Mouse (Mus musculus): ENCODE measurements at regions not wholly inside any gene's neighbourhood (a gene's known extent, or its start where the extent isn't known, plus 50 kb on each side); places are given as distances from the start of the nearest gene placed in this dataset.

DNA sequence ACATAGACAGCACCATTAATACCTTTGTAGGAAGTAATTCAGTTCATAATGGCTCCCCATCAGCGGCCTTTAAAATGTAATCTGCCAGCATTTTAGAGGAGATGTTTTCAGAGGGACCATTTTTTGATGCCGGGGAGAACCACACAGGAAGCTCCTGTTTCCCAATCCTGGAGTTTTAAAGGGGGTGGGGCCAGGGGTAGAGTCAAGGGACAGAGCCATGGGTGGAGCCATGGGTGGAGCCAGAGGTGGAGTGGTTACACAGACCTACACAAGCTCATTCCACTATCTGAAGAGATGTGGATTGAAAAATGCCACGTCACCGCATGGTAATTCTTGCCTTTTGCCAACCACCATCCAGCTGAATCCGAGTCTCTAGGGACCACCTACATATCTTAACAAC lies 67.1 kb upstream of the Plcl2 start:
- DNase-seq: no peak

DNA sequence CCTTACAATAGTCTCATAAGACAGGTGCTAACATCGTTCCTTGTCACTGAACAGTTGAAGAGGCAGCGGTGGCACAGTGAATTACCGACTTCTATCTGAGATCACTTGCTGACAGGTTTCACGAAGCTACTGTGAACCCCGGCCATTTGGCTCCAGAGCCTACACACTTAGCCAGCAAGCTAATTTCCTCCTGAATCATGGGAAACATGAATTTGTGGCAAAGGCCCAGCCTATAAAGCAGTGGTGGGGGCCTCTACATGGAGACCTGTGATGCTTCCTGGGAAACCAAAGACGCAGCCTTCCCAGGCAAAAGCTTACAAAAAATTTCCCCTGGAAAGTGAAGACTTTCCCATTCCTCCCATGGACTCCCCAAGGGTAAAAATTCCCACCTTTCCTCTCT lies 66.3 kb upstream of the Plcl2 start:
- no peak for DNase-seq

DNA sequence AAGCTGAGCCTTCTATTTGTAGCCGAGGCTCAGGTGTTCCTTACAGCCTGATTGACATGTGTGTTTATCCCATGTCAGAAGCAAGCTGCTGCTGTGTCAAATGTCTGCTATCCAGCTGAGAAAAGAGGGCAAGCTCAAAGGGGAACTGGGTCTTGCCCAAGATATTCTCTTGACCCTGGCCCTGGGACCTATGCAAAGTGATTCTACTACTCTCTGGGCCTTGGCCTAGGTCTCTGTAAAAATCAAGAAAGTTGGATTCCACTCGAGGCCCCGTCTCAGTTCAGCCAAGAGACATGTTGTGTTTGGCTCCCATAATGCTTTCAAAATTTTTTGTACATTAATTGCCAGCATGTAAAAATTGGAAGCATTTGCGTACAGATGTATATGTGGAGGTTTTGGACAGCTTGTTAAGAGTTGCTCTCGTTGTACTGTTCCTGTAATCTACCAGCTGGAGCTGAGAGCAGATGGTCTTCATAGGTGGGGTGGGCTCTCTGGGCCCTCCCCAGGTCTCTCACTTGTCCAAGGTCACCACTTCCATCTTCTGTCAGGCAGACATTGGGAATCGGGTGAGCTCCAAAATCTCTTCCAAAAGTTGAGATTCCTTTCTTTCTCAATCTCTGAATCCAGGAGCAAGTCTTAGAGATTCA lies 65.7 kb upstream of the Plcl2 start:
- DNase-seq: no peak

DNA sequence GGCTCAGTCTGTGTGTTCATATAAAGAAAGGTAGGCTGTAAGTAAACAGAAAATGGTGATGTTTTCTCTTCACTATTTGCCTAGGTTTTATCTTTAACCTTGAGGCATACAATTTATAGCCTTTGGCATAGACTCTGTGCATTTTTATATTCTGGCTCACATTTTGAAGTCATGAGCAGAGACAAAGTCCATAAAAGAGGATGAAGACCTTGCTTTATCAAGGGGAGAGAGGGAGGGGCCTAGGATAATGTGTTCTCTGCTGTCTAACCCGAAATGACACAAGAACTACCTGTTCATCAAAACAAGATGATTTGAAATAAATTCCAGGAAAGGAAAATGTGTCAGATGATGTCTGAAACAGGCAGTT lies 65.2 kb upstream of the Plcl2 start:
- DNase-seq: no peak

DNA sequence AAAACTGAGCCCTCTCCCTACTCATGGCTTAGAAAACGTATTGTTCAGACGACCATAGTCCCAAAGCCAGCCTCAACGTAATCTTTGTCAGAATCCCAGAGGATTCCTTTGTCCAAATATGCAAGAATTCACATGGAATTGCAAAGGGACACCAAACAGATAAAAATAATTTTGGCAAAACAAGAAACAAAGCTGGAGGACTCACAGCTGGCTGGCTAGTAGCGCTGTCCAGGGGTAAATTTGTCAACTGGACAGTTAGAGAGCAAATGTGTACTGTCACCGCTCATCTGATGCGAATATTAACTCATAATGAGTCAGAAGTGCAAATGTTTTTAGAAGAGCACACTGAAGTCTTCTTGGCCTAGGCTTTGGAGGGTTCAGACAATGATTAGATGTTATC lies 60.5 kb upstream of the Plcl2 start:
- DNase-seq: no peak

DNA sequence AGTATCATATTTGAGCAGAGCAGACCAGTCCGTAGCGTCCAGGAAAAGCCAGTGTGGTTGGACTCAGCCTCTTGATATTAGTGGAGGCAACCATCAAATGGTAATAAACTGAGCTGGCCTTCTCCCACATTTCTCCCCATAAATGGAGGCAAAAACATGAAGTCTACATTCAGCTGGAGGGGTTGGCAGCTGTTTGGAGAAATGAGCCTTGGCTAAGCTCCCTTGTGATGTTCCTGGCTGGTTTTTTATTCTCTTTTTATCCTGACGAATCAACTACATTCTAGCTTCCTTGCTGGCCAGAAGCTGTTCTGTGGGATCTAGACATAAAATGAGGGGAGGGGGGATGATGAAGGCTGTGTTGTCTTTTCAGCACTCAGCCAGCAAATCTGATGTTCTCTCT lies 57.6 kb upstream of the Plcl2 start:
- DNase-seq: no peak

DNA sequence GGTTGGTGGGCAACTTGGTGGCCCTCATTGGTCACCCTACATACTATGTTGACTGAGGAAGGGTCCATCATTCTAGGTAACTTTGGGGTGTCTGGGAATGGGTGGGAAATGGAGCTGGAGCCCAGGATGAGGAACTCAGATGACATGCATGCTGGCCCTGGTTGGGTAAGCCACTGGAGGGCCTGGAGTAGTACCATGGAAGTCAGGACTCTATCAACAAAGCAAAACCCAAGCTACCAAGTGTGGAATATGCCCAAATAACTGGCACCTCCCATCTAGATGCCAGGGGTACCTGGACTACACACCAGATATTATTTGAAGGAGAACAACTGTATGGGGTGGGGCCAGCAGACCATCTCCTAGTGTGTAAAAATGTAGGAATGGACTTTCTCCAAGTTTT lies 55.7 kb upstream of the Plcl2 start:
- DNase-seq: no peak

DNA sequence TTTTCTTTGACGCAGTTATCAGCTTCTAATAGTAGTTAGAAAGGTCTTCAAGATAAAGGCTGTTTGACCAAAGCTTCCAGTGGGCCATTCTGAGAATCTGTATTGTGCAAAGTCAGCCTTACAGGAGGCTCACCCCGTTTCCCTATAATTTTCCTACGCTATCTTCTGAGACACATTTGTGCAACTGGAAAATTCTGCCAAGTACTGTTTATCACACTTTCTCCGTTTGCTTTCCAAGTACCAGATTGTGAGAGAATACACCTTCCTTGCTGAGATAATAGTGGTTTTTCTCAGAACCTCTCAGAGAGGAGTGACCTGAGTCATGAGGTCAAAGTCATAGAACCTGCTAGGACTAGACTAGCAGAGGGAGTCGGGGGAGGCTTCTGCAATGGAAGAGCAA lies 55.2 kb upstream of the Plcl2 start:
- DNase-seq: no peak

DNA sequence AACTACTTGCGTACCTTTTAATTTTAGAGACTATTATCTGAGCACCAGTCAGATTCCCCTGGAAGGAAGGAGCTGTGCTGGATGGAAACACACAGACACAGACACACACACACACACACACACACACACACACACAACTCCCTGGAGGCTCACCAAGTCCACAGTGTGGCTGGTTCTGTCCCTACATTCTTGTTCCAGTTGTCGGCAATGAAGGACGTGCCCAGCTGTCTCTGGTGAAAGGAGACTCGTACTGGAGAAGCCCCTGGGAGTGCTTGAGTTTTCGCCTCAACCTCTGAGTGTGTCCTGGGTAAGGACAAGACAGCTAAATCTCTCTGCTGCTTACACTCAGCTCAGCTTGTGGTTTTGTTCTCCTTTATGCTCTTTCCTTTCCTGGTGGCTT lies 54.3 kb upstream of the Plcl2 start:
- no peak for DNase-seq

DNA sequence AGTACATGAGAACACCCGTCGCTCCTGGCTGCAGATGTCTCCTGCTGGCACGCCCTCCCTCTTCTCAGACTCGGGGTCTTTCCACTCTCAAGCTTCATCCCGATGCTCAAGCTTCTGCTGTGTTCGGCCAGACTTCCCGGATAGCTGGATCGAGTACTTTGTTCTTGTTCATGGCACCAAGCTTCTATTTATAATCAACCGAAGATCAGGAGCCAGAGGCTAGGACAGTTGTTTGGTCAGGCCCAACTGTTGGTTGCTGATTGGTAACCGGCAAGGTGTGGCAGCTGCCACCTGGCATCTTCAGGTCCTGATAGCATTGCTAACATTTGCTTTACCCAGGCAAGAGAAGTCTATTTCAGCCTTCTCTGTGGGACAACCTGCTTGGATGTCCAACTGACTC lies 53.5 kb upstream of the Plcl2 start:
- no peak for DNase-seq

DNA sequence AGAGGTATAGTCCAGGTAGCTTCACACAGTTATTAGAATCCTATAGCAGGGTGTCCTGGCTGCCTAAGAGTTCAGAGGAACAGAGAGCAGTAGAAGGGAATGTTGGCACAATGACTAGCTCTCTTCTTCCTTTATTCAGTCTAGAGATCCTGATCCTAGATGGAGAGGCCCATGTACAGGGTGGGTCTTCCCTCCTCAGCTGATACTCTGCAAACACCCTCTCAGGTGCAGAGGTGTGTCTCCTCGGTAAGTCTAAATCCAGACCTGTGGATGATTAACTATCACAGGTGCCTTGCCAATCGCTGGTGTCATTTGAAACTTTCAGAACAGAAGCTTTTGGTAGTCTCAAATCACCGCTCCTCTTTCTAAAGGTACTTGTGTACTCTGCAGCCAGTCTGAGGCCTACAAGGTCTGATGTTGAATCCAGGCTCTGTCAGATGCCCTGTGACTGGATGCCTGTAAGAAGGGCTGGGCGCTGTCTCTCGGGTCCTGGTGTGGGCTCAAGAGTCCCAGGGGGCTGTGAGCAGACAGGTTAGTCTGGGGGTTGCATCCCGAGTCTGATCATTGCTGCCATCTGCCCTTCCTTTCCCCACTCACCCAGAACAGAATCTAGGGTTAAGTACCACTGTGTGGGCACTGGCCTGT lies 52.0 kb upstream of the Plcl2 start:
- DNase-seq: no peak

DNA sequence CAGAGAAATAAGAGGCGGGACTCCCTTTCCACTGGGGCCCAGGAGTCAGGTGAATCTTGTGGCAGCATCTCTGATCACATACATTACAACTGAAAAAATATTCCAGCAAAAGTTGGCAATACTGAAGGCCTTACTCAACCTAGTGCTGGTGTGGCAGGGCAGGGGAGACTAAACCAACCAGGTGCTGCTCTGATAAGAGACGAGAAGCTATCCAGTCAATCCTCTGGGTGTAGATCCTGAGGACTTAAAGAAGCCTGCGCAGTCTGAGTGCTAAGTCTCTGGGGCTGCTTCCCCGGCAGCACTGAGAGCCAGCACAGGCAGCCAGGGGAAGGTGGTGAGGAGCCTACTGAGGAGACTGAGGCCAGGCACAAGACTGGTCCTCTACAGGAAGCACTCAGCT lies 51.0 kb upstream of the Plcl2 start:
- DNase-seq: no peak

Measured in thymus, postnatal 25 days (tissue).